Mouse (Mus musculus) thymus, adult 2 months (tissue): ENCODE measurements around the gene Gdpd4.

Source experiments
- CTCF ChIP-seq: fragments of 200-500 bp; IDR thresholded peaks from 2 replicates; pipeline ENCODE4 v1.5.1; 2012; ENCODE audit warnings: mild to moderate bottlenecking, control low read depth, low read length, moderate library complexity, borderline replicate concordance; ENCODE audit not compliant: control insufficient read depth, poor library complexity, insufficient read depth; ENCODE audit errors: extremely low read depth
- POLR2A ChIP-seq: fragments of 200-500 bp; IDR thresholded peaks from 2 replicates; pipeline ENCODE4 v1.6.1; 2012; ENCODE audit warnings: mild to moderate bottlenecking, low read length, control low read depth, moderate library complexity; ENCODE audit not compliant: control insufficient read depth, poor library complexity, insufficient read depth; ENCODE audit errors: extremely low read depth

DNA sequence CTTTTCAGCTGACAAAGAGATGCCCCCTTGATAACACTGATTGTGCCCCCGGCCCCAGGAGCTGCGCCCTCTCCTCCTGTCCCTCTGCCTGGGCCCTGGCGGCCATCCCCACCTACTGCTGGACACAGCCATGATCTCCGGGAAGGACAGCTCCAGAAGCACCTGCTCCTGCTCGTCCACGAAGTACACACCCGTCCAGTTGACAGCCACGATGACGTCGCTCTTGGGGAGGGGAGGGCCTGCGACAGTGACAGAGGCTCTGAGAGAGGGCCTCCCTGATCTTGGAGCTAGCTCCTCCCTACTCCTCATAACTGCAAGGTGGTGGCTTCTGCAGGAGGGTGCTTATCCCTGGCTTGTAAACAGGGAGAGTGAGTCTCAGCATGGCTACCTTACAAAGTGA lies 146.5 kb downstream of the Gdpd4 start:
- TF ChIP-seq CTCF: no peak
- no peak for TF ChIP-seq POLR2A
